Mouse (Mus musculus) myocyte (in vitro differentiated cells): ENCODE data around the gene Ndufb11.

Source experiments
- CEBPB ChIP-seq: IDR thresholded peaks from 2 replicates; pipeline ENCODE4 v1.6.1; 2011; ENCODE audit warnings: mild to moderate bottlenecking, moderate library complexity; ENCODE audit not compliant: poor library complexity, insufficient read depth, severe bottlenecking
- E2F4 ChIP-seq: IDR thresholded peaks from one replicate; pipeline ENCODE4 v1.6.1; 2011; ENCODE audit warnings: mild to moderate bottlenecking, control low read depth, moderate library complexity; ENCODE audit not compliant: insufficient read depth
- MAX ChIP-seq: IDR thresholded peaks from one replicate; pipeline ENCODE4 v1.6.1; 2011; ENCODE audit warnings: low read depth, mild to moderate bottlenecking, control low read depth
- POLR2A ChIP-seq: IDR thresholded peaks from one replicate; pipeline ENCODE4 v1.6.1; 2011; ENCODE audit warnings: low read depth, mild to moderate bottlenecking, control low read depth, moderate library complexity; ENCODE audit not compliant: insufficient read length
- REST ChIP-seq: IDR thresholded peaks from one replicate; pipeline ENCODE4 v1.6.1; 2011; ENCODE audit warnings: mild to moderate bottlenecking, control low read depth, moderate library complexity; ENCODE audit not compliant: insufficient read depth, insufficient read length
- TCF12 ChIP-seq: IDR thresholded peaks from one replicate; pipeline ENCODE4 v1.6.1; 2011; ENCODE audit warnings: mild to moderate bottlenecking, control low read depth; ENCODE audit not compliant: poor library complexity, insufficient read depth, severe bottlenecking

GRCm38 (mm10) chrX:20573927-20574326 lies 43.5 kb downstream of the Ndufb11 start:
- TF ChIP-seq MAX (no peak), POLR2A (no peak), CEBPB (no peak), REST (no peak), E2F4 (no peak), TCF12 (no peak)
